Mouse (Mus musculus) cerebellum, adult 2 months (tissue): Measurements from ENCODE around the gene Adcy3.

Source experiments
- CTCF ChIP-seq: fragments of 200-500 bp; IDR thresholded peaks from 2 replicates; pipeline ENCODE4 v1.5.1; 2011; ENCODE audit warnings: low read depth, mild to moderate bottlenecking, control low read depth, low read length, moderate library complexity, borderline replicate concordance; ENCODE audit not compliant: insufficient read depth
- POLR2A ChIP-seq: fragments of 200-500 bp; IDR thresholded peaks from 2 replicates; pipeline ENCODE4 v1.6.1; 2011; ENCODE audit warnings: low read length, control low read depth, borderline replicate concordance; ENCODE audit not compliant: insufficient read depth

- TF ChIP-seq CTCF (no peak), POLR2A (no peak)
Observed at GRCm38 (mm10) chr12:4180507-4180906, 47.6 kb downstream of the Adcy3 start.
